Comparison of ENCODE assay signal across 16 mouse cellular contexts in the genomic region with DNA sequence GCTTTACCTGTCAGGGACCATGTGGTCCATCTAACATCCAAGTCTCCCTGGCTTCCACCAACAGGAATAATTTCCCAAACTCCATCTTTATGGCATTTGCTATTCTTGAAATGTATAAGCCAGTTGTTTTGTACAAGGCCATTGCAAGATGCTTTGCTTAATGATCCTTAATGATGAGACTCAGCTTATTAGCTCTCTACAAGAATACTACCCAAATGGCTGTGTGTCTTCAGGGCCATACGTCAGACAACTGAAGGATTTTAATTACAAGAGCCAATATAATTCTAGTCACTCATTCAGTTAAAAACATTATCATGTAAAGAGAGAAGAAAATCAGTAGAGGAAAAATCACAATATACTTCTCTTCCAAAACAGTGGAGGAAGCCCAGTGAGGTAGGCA.
"Had no signal": no experiment of that assay in that cellular context is flagged by ENCODE, and none has a peak within 500 bp of the region (broad histone marks: within the 10 kb centered on the region; RNA-seq: fewer than 3 reads in every experiment).

No protein-coding gene starts in this region.

- H3K4me1 ChIP-seq: neural tube, embryonic 13.5 days; neural tube, embryonic 15.5 days; stomach, embryonic 15.5 days had no signal

- H3K4me3 ChIP-seq: neural tube, embryonic 13.5 days; neural tube, embryonic 15.5 days; stomach, embryonic 15.5 days had no signal

- H3K9me3 ChIP-seq: neural tube, embryonic 13.5 days; neural tube, embryonic 15.5 days; stomach, embryonic 15.5 days had no signal

- H3K4me2 ChIP-seq: neural tube, embryonic 13.5 days; neural tube, embryonic 15.5 days; stomach, embryonic 15.5 days had no signal

- H3K36me3 ChIP-seq: neural tube, embryonic 13.5 days; neural tube, embryonic 15.5 days; stomach, embryonic 15.5 days had no signal

- H3K9ac ChIP-seq: neural tube, embryonic 13.5 days; neural tube, embryonic 15.5 days; stomach, embryonic 15.5 days had no signal

- H3K27me3 ChIP-seq: neural tube, embryonic 13.5 days; neural tube, embryonic 15.5 days; stomach, embryonic 15.5 days had no signal

- DNase-seq: retina, postnatal 1 day; right cerebral cortex, adult 18-20 months; right cerebral cortex, postnatal 14 days; right cerebral cortex, postnatal 25 days; right cerebral cortex, postnatal 4 days; spleen, adult 18-20 months; thymus, adult 18-20 months; thymus, adult 2 months; thymus, postnatal 14 days; thymus, postnatal 25 days; thymus, postnatal 36 days; thymus, postnatal 4 days had no signal

- H3K27ac ChIP-seq: neural tube, embryonic 13.5 days; neural tube, embryonic 15.5 days; stomach, embryonic 15.5 days; stomach, postnatal 0 days had no signal
